Mouse (Mus musculus): ENCODE measurements around the gene Nkx2-5. TPM values are rescaled to one million over a fixed set of nuclear protein-coding genes. Genes with fewer than 3 reads are reported as not detected.
A peak's percentile ranks its signal among the peaks of the same experiment; 100 is the strongest.

Gene Nkx2-5
- total RNA-seq (2017): not detected in 3 replicates

DNA sequence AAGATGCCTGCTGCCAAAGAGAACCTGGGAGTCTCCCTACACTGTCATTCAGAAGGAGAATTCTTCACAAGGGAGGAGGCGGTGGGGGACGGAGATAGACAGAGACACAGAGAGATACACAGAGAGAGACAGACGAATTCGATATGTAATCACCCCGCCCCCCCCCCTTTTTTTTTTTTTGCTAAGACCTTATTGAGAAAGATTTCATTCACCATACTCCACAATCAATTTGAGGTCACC is at the start of gene Nkx2-5:
Nkx2-5 (minus strand) TSS at position 101 of the 240 bp plus-strand sequence.
- ATAC-seq (replicated peaks; ENCODE audit: insufficient number of reproducible peaks, low FRiP score, low TSS enrichment, poor library complexity, severe bottlenecking): no peak

DNA sequence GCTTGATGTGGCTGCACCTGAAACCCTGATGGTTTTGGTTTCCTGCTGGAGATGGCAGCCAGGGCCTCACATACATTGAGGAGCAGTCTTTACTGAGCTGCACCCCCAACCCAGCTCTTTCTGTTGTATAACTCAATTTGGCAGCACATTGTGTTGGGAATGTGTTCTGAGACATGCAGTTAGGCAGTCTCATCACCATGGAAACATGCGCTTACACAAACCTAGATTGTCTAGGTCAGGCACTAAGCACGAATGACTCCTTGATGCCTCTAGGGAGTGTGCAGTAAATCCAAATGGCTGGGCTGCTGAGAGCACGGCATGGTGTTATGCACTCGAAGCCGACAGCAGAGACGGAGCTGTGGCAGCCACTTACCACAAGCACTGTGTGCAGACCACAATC is 49.5 kb upstream of the Nkx2-5 start:
- ATAC-seq (replicated peaks; ENCODE audit: insufficient number of reproducible peaks, low FRiP score, low TSS enrichment, poor library complexity, severe bottlenecking): no peak

DNA sequence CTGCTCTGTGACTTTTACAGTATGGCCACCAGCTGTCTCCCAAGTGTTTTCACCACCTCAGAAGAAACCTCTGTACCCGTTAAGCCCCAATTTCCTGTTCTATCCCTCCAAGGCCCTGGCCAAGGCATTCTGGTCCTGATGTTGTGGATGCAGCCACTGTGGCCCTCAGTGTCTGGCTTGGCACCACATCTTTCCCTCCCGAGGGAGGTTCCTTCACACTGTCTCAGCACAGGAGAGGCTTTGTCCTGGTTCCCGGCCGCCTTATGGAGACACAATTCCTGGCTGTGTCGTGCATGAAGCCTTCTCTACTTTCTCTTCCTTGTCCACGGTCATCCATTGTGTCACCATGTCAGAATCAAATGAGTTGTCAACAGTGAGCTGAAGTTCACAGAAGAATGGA is 48.7 kb upstream of the Nkx2-5 start:
- ATAC-seq (replicated peaks; ENCODE audit: insufficient number of reproducible peaks, low FRiP score, low TSS enrichment, poor library complexity, severe bottlenecking): no peak

DNA sequence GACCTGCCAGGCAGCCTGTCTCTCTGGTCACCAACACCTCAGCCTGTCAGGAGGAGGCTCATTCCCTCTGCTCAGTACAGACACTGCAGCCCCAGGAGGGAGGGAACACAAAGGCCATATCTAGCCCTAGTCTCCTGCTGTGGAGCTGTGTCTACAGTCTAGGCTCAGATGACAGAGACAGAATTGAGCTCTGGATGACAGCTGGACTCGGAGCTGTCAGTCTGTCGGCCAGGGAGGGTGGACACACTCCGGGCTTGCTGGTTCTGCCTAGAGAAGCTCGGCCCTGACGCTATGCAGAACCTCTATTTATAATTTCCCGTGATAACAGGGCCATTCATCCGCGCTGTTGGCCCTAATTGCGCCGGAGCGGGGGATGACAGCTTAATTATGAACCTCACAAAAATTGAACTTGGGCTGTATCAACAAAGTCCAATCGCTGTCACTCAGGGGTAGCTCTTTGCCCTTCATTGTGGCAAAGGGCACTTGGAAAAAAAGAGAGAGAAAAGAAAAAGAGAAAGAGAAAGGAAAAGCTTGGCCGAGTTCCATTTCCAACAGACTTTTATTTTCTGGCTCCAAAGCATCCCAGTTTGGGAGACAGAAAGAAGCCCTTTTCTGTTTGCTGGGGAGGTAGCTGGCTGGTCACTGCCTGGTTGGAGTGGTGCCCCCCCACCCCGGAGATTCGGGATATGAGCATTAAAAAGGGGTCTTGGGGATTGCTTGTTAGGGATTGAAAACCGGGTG is 48.0 kb upstream of the Nkx2-5 start:
- no peak for ATAC-seq (replicated peaks; ENCODE audit: insufficient number of reproducible peaks, low FRiP score, low TSS enrichment, poor library complexity, severe bottlenecking)

DNA sequence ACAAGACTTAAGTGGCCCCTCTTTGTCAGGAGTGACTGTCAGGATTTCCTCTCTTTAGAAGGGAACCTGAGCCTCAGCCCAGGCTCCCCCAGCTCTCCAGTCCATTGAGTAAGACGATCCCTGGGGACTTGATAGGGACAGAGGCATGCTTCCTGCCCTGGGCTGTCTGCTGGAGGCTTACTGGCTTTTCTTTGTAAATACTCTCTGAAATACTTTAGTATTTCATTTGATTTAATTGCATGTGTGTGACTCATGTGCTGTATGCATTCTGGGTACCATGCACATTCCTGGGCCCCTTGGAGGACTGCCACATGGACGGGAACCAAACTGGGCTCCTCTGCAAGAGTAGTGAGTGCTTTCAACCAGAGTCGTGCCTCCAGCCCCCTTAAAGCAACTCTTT is 43.1 kb upstream of the Nkx2-5 start:
- no peak for ATAC-seq (replicated peaks; ENCODE audit: insufficient number of reproducible peaks, low FRiP score, low TSS enrichment, poor library complexity, severe bottlenecking)

DNA sequence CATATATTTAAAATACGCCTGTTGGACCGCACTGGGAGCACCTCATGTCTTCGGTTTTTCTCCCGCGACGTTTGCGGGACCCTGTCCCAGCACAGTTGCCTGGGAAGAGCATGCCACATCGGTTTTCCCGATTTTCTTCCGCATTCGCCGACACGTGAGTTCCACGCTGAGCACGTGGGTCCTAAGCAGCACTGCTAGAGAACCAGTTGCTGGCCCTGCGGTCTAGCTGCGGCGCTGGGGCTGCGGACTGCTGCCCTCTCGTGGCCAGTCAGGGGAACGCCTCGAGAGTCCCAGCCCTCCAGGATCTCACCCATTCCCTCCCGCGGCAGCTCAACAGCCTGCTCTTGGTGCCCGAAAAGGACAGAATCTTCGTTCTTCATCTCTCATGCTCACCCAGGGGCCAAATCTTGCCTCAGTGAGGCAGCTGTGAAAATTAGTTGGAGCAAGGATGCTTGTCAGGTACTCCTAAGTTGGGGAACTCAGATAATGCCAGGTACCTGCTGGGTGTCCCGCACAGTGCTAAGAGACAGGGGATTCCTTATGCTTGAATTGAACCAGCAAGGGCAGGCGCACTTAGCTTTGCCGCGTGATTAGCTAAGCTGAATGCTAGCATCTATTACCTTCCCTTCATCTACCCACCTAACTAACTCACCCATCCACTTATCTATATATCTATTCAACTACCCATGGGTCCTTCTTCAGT is 41.4 kb upstream of the Nkx2-5 start:
- ATAC-seq (replicated peaks; ENCODE audit: insufficient number of reproducible peaks, low FRiP score, low TSS enrichment, poor library complexity, severe bottlenecking): peak; percentile 87

DNA sequence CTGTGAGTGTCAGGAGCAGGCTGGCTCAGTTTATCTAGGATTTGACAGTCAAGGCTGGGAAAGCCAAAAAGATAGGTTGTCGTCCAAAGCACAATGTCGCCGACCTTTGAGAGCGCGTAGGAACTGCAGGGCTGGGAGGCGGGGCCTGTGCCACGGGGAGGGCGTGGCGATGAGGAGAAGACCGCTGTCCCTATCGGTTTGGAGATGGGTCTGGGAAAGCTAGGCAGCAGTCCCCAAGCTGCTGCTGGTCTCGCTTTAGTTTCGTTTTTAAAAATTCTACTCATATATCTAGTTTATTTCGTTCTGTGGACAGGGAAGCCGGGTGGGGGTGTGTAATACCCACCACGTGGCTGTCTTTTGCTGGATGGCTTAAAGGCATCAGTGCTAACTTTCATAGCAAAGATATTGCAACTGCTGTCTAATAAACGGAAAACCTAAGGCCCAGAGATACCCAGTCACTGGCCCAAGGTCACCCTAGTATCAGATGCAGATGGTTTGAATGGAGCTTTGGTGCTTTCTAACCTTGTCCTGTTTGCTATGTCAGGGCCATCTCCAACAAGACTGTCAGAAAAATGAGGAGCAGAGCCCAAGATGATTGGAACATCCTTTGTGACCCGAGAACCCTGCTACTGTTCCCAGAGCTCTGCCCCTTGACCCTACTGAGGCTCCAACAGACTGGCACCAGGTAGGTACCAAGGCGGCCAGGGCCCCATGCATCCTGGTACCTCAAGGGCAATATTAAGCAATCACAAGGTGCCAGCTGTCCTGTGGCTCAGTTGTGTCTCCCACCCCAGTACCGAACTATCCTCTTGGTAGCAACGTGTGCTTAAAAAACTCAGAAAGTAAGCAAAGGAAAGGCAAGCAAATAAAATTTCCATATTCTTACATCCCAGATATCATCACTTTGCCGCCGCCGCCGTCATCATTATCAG is 40.5 kb upstream of the Nkx2-5 start:
- peak; percentile 68 for ATAC-seq (replicated peaks; ENCODE audit: insufficient number of reproducible peaks, low FRiP score, low TSS enrichment, poor library complexity, severe bottlenecking)

DNA sequence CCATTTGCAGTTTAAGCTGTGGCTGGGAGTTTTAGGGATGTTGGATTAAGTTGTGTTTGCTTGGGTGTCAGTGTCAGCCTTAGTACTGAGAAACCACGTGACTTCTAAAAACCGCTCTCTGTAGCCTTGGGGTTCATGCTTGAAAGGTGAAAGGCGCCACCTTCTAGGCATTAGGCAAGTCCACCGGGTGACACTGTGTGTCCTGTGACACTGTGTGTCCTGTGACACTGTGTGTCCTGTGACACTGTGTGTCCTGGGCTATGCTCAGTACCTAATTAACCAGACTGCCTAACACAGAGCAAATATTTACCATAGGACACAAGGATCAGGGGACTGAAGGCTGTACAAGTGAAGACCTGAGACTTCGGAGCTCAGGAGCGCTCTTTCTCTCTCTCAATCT is 38.8 kb upstream of the Nkx2-5 start:
- ATAC-seq (replicated peaks; ENCODE audit: insufficient number of reproducible peaks, low FRiP score, low TSS enrichment, poor library complexity, severe bottlenecking): no peak

DNA sequence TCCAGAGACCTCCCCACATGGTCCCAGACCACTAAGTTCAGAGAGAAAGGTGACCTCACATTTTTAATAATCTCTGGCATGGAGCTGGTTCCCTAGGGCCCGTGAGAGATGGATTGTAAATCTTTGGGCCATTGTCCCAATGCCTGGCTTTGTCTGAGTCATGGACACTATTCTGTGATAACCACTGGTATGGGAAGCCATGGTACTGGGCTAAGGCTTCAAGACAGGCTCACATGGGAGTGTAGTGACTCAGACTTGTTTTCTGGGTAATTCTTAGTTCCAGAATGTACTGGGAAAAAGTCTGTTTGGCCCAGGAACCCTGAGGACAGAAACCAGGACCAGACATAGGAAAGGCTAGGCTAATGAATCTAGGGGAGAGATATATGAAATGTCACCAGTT is 37.9 kb upstream of the Nkx2-5 start:
- ATAC-seq (replicated peaks; ENCODE audit: insufficient number of reproducible peaks, low FRiP score, low TSS enrichment, poor library complexity, severe bottlenecking): no peak

DNA sequence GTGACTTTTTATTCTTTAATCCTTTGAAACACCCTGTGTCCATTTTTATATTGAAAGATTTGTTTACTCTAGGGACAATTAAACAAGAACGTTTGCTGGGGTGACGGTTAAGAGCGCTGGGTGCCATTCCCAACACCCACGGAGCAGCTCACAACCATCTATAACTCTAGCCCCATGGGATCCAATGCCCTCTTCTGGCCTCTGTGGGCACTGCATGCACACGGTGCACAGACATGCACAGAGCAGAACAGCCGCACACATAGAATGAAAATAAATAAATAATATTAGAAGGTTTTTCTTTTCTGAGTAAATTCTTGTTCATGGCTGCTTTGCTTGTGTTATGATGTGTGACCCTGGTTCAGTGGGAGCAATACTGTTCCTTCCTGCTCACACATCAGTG is 34.4 kb upstream of the Nkx2-5 start:
- no peak for ATAC-seq (replicated peaks; ENCODE audit: insufficient number of reproducible peaks, low FRiP score, low TSS enrichment, poor library complexity, severe bottlenecking)

DNA sequence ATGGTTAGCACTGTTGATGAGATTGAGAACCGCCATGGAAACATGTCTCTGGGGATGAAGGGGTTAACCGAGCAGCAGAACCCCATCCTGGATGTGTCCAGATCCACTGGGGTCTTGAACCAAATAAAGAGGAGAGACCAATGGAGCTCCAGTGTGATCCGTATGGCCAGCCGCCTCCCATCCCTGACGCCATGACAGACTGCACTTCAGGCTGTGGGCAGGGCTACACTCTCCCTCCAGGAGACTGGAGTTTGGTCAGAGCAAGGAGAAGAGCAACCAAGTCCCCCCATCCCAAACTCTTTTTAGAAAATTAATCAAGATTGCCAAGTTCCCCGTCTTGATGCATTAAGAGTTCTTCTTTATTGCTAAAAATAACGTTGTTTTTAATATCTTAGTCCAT is 33.1 kb upstream of the Nkx2-5 start:
- ATAC-seq (replicated peaks; ENCODE audit: insufficient number of reproducible peaks, low FRiP score, low TSS enrichment, poor library complexity, severe bottlenecking): no peak

DNA sequence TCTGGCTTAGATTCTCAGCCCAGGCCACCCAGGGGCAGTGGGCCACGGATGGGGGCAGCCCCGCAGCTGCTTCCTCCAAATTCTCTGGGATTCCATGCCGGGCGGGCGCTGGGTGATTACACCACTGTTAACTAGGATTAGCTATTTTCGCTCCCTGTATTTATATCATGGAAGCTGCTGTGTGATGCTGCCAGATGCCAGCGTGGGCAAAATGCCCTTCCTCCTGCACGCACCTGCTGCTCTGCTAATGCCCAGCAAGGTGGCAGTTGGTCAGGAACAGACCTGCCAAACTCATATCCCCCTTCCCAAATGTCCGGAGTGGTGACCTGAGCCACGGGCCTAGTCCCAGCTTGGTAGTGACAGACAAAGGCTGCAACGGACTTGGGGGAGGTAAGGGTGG is 29.7 kb upstream of the Nkx2-5 start:
- ATAC-seq (replicated peaks; ENCODE audit: insufficient number of reproducible peaks, low FRiP score, low TSS enrichment, poor library complexity, severe bottlenecking): no peak

DNA sequence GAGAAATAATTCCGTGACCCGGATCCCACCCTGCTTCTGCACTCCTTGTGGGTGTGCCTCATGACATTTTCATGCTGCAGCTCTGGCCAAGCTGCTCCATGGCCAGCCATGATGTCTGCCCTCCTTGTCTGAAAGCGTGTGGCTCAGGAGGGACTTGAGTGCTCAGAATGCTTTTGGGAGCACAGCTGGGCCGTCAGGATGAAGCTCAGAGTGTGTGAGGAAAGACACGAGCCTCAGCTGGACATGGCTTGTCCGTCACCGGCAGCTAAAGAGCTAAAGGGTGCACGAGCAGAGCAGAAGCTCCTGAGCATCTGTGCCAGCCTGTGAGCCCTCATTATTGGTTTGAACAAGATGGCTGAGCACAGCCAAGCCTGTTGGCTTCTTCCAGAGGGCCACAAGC is 28.7 kb upstream of the Nkx2-5 start:
- no peak for ATAC-seq (replicated peaks; ENCODE audit: insufficient number of reproducible peaks, low FRiP score, low TSS enrichment, poor library complexity, severe bottlenecking)

DNA sequence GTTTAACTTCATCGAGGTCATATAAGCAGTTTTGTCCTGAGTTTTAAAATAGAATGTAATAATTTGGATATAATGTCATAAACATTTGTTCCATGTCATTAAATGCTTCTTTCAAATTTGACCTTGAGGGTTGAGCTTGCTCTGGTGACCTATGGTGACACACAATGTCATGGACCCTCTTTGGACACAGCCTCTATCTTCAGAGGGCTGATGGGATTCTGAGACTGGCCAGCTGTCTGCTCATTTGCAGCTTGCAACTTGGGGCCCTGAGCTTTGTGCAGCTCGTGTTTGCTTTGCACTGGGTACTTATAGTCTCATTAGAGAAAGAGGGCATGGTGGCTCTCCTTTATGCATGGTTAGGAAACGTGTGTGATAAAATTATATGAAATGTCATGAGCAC is 28.1 kb upstream of the Nkx2-5 start:
- ATAC-seq (replicated peaks; ENCODE audit: insufficient number of reproducible peaks, low FRiP score, low TSS enrichment, poor library complexity, severe bottlenecking): no peak

DNA sequence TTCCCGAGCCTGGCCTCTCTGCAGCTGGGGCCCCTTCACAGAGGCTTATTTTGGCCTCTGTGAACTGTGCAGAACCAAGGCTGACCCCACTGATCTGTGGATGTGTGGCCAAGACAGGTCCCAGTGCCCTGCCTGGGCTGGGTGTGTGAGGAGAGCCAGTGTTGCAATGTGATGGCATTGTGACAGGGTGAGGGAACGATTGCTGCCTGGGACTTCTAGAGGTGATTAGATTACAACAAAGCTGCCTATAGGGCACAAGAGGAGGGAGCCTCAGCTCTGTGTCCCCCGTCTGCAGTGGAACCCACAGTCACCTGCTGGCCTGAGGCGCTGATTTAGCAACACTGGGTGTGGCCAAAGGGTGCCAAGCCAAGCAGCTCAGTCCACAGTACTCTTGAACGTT is 23.9 kb upstream of the Nkx2-5 start:
- ATAC-seq (replicated peaks; ENCODE audit: insufficient number of reproducible peaks, low FRiP score, low TSS enrichment, poor library complexity, severe bottlenecking): no peak

DNA sequence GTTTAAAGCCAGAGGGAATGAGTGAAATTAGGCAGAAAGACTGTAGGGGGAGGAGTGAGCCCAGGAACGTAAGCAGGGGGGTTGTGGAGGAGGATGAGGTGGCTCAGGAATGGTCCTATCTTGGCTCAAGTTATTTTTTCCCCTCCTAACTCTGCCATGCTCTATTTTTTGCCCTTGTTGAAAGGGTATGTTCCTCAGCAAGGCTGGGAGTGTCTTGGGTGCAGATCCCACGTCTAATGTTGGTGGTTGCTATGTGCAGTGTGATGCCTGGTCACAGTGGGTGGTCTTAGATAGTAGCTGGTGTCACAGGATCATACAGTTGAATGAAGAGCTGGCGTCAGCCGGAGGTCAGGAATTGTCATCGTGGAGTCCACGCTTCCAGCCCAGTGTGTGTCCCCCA is 20.3 kb upstream of the Nkx2-5 start:
- no peak for ATAC-seq (replicated peaks; ENCODE audit: insufficient number of reproducible peaks, low FRiP score, low TSS enrichment, poor library complexity, severe bottlenecking)

DNA sequence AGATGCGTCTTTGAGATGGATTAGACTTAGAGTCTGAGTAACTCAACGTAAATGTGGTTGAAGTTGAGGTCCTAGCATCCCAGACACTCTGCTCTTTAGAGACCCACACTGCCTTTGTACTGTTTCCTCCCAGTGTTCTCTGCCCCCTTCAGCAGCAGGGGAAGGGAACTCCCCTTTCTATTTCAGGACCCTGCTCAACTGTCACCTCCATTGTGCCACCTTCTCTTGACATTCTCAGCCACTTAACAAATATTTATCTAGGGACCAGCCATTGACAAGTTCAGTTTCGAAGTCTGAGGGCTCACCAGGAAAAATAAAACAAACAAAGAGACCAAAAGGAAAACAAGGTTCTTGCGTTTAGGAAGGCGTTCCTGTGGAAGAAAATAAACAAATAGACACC is 19.5 kb upstream of the Nkx2-5 start:
- no peak for ATAC-seq (replicated peaks; ENCODE audit: insufficient number of reproducible peaks, low FRiP score, low TSS enrichment, poor library complexity, severe bottlenecking)

DNA sequence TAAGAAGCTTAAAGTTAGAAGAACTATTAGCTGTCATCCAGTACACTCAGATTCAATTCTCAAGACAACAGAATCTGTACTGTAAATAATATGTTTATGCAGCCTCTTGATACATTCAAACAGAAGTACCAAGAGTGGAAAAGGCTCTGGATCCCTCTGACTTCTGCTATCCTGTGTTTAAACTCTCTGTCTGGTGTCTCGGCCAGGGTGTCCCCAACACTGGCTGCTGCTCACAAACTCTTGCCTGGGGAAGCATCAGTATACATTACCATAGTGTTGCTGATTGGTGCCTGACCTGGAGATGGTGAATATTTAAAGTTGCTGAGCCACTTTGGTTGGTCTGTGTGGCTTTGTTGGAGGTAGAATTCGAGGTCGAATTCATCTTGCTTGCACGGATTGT is 17.0 kb upstream of the Nkx2-5 start:
- no peak for ATAC-seq (replicated peaks; ENCODE audit: insufficient number of reproducible peaks, low FRiP score, low TSS enrichment, poor library complexity, severe bottlenecking)

DNA sequence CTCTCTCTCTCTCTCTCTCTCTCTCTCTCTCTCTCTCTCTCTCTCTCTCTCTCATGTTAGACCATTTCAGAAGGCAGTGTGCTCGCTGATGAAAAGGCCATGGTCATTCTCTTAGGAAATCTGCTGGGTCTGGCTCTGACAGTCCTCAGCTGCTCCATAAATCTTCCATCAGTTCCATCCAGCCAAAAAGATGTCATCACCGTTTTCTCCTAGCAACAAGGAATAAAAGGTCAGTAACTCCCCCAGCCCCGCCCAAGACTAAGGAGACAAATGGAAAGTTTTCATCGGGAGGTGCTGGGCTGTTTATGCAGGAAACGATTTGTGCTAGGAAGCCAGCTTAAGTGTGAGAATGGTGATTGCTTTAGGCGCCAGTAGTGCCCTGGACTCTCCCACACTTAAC is 16.6 kb upstream of the Nkx2-5 start:
- ATAC-seq (replicated peaks; ENCODE audit: insufficient number of reproducible peaks, low FRiP score, low TSS enrichment, poor library complexity, severe bottlenecking): no peak

DNA sequence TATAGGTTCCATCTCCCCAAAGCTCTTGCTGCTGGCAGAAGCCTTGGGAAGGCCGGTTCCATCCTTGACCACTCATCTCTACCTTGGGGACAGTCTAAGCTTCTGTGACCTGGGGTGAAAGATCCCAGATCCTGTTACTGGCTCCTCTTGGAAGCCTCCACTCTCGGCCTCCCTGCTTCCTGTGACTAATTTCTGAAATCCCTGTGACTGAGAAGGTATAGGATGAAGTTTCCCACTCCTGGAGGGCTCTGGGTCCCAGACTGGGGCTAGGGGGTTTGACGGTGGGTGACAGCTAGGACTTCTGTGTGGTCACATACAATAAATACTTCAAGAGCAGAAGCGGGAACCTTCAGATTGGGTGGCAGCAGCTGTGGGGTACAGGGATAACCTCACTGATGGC is 16.1 kb upstream of the Nkx2-5 start:
- no peak for ATAC-seq (replicated peaks; ENCODE audit: insufficient number of reproducible peaks, low FRiP score, low TSS enrichment, poor library complexity, severe bottlenecking)
